Mouse (Mus musculus): ENCODE data around the gene Tcaf3.

Gene Tcaf3

DNA sequence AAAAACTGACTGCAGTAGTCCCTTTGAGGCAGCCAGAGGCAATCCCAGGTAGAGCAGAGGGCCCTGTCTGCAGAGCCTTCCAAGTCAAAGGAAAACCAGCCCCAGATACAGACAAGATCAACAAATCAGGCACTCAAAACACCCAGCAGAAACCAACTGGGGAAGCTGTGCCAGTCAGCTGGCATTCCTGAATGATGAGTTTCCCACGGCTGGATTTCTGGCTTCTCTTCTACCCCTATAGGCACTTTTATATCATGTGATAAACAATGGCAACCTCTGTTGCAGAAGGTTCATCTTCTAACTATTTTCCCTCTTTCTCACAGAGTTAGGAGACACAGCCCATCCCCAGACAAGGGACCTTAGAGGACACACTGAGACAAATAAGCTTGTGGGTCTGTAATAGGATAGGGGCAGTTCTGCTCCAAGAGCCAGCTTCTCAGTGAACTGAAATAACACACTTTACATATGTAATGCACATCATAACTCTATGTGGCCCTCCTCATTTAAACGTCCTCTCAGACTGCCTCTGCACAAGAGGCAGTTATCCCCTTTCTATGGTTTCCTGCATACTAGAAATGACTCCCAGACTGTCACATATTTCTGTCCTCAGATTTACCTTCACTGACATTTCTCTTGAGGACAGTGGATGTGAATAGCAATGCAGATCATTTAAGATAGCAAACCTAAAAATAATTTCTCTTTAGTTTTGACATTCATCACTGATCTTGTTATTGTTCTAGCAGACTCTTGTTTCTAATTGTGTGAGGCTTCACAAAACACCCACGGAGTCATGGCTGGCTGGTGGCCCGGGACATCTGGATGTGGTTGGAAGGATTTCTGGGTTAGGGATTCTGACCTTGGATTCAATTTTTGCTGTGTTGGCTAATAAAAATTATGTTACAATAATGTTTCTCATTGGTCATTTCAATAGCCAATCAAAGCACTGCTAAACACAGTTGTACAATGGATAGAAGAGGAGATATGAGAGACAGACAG lies 55.2 kb downstream of the Tcaf3 start:
- DNase-seq (ENCODE audit: low spot score) = no peak

DNA sequence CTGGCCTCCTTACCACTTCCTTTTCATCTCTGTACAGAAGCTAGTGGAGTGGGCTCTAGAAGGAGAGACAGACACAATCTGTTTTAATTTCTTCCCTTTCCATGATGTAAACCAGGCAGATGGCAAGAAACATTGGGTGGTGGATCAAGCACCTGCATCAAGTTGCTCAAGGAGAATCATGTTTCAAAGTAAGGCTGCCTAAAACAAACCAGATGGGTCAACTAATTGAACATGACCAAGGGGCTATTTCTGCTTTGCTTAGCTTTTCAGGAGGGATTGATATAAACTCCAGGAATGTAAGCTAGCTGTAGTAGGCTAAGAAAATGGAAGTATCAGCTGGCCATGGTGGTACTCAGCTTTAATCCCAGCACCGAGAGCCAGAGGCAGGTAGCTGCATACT lies 56.8 kb downstream of the Tcaf3 start:
- no peak for DNase-seq (ENCODE audit: low spot score)

- DNase-seq (ENCODE audit: low spot score) = no peak
Observed at GRCm38 (mm10) chr6:42539711-42540110, 57.8 kb downstream of the Tcaf3 start.

Data from spleen, adult 12 weeks (tissue).